Mouse (Mus musculus) neural tube, embryonic 14.5 days (tissue): Measurements from ENCODE around the gene Mut. TPM values are rescaled to one million over a fixed set of nuclear protein-coding genes. Genes with fewer than 3 reads are reported as not detected.

Source experiments
- ATAC-seq: fragments of 200-750 bp; cut with Nextera tagmentation; 2 replicates; pipeline ENCODE4 v1.8.0; 2017; ENCODE audit warnings: low read depth, mild to moderate bottlenecking, moderate TSS enrichment, moderate library complexity
- H3K27ac ChIP-seq: fragments of 300-500 bp; sonication (generic); 2 replicates; pipeline ENCODE4 v1.5.1; 2014; ENCODE audit warnings: low read depth, mild to moderate bottlenecking, control low read depth, low read length, moderate library complexity, mixed read lengths
- H3K27me3 ChIP-seq: fragments of 300-500 bp; sonication (generic); 2 replicates; pipeline ENCODE4 v1.6.1; 2014; ENCODE audit warnings: low read length; ENCODE audit not compliant: control insufficient read depth, insufficient read depth
- H3K36me3 ChIP-seq: fragments of 300-500 bp; sonication (generic); 2 replicates; pipeline ENCODE4 v1.6.1; 2014; ENCODE audit warnings: low read length, mixed read lengths; ENCODE audit not compliant: control insufficient read depth, insufficient read depth
- H3K4me1 ChIP-seq: fragments of 300-500 bp; sonication (generic); 2 replicates; pipeline ENCODE4 v1.6.1; 2014; ENCODE audit warnings: low read length; ENCODE audit not compliant: control insufficient read depth, insufficient read depth
- H3K4me2 ChIP-seq: fragments of 300-500 bp; sonication (generic); 2 replicates; pipeline ENCODE4 v1.6.1; 2014; ENCODE audit warnings: mild to moderate bottlenecking, low read depth, low read length, control low read depth
- H3K4me3 ChIP-seq: fragments of 300-500 bp; sonication (generic); 2 replicates; pipeline ENCODE4 v1.5.1; 2014; ENCODE audit warnings: low read depth, low read length, control low read depth, mixed read lengths
- H3K9ac ChIP-seq: fragments of 300-500 bp; sonication (generic); replicated peaks from 2 replicates; pipeline ENCODE4 v1.6.1; 2014; ENCODE audit warnings: low read depth, mild to moderate bottlenecking, control low read depth, low read length, mixed read lengths
- H3K9me3 ChIP-seq: fragments of 300-500 bp; sonication (generic); 2 replicates; pipeline ENCODE4 v1.6.1; 2016; ENCODE audit warnings: low read length; ENCODE audit not compliant: control insufficient read depth
- WGBS: fragments of 180-500 bp; shearing (Covaris S2); extraction: QIAGEN DNeasy Blood & Tissue Kit; methylation state at CpG from one replicate; pipeline ENCODE4 v1.1.7; 2014; 5-methylcytosine and 5-hydroxymethylcytosine counted together
- polyA plus RNA-seq: library from polyadenylated mRNA; unstranded; fragments of >200 nt; fragmentation: Nextera tagmentation; extraction: Ambion mirVana; gene quantifications from 2 replicates; pipeline ENCODE4 v1.2.1, GENCODE M21; 2014

The Mut gene
- polyA plus RNA-seq = 28.0 and 28.2 TPM in 2 replicates

GRCm38 (mm10) chr17:40934420-40935231, at the start of gene Mut, which contains the start of gene Cenpq:
Gene Mut (plus strand): TSS chr17:40934685.
Gene Cenpq (minus strand): TSS chr17:40935047.
- peak; percentile 100 for ATAC-seq
- under 1% methylated on average over 50 of the region's 50 CpGs for WGBS
- Histone ChIP-seq H3K27me3 (no peaks in the 10 kb centered on the region), H3K9ac (peak within 1 kb of the TSS; percentile 61), H3K36me3 (no peaks in the 10 kb centered on the region), H3K4me2 (peak within 1 kb of the TSS; percentile 86), H3K27ac (peak within 1 kb of the TSS; percentile 89), H3K4me3 (peak within 1 kb of the TSS; percentile 52), H3K9me3 (no peaks in the 10 kb centered on the region), H3K4me1 (peaks cover 4% of the 10 kb centered on the region; the same call in 1 of the 2 replicates)

GRCm38 (mm10) chr17:40885155-40885554, 49.3 kb upstream of the Mut start:
- H3K27ac ChIP-seq = no peak overlapping the region
- H3K4me1 ChIP-seq = no peaks in the 10 kb centered on the region
- H3K9me3 ChIP-seq = no peaks in the 10 kb centered on the region
- no peak overlapping the region for H3K4me3 ChIP-seq
- 90% methylated on average over 4 of the region's 4 CpGs for WGBS
- no peak overlapping the region for H3K9ac ChIP-seq
- H3K4me2 ChIP-seq = no peak overlapping the region
- H3K27me3 ChIP-seq = no peaks in the 10 kb centered on the region
- H3K36me3 ChIP-seq = no peaks in the 10 kb centered on the region
- ATAC-seq = no peak

DNA sequence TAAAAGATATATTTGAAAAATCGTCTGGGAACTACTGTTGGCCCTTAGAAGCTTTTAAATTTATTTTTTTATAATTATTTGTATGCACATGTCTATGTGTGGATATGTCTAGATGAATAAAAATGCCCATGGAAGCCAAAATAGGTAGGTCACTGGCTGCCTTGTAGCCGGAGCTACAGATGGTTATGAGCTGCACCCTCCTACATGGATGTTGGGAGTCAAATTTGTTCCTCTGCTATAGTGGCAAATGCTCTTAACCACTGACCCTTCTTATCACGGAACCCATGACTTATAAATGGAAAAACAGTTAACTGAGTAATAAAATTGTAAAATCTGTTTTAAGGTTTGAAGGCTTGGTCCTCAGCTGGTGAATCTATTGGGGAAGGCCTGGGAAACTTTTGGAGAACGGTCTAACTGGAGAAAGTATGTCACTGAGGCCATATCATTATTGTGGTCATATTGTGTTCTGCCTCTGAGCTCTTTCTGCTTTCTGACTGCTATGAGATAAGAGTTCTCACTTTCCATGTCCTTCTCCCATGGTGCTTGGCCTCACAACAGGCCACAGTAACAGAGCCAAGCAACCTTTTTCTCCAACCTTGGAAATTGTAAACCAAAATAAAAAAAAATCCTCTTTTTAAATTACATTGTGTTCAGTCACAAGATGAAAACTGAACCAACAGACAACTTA, 46.5 kb upstream of the Mut start:
- Histone ChIP-seq H3K4me3 (no peak overlapping the region), H3K9me3 (no peaks in the 10 kb centered on the region), H3K27ac (no peak overlapping the region), H3K9ac (no peak overlapping the region), H3K36me3 (no peaks in the 10 kb centered on the region), H3K4me2 (no peak overlapping the region), H3K27me3 (no peaks in the 10 kb centered on the region), H3K4me1 (no peaks in the 10 kb centered on the region)
- no peak for ATAC-seq
- 81% methylated on average over 4 of the region's 4 CpGs for WGBS

DNA sequence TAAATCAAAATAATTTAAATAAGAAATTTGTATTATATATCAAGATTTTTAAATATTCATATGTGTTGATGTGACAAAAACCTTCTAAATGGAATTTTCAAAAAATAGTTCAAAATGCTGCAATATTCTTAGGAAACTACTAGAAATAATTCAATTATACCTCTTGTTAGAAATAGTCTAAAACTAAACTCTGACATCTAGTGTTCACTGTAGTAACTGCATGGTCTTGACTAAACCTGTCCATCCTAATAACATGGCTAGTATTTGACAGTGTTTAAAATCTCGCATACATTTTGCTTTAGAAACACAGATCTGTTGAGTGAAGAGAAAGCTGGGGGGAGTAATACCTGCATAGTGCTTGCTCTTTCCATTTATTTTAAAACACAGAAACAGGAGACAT, 37.6 kb upstream of the Mut start:
- 83% methylated on average over 1 of the region's 1 CpGs for WGBS
- no peaks in the 10 kb centered on the region for H3K36me3 ChIP-seq
- no peaks in the 10 kb centered on the region for H3K4me1 ChIP-seq
- no peak overlapping the region for H3K9ac ChIP-seq
- no peaks in the 10 kb centered on the region for H3K9me3 ChIP-seq
- no peak overlapping the region for H3K27ac ChIP-seq
- H3K4me2 ChIP-seq = no peak overlapping the region
- H3K27me3 ChIP-seq = no peaks in the 10 kb centered on the region
- no peak for ATAC-seq
- H3K4me3 ChIP-seq = no peak overlapping the region

DNA sequence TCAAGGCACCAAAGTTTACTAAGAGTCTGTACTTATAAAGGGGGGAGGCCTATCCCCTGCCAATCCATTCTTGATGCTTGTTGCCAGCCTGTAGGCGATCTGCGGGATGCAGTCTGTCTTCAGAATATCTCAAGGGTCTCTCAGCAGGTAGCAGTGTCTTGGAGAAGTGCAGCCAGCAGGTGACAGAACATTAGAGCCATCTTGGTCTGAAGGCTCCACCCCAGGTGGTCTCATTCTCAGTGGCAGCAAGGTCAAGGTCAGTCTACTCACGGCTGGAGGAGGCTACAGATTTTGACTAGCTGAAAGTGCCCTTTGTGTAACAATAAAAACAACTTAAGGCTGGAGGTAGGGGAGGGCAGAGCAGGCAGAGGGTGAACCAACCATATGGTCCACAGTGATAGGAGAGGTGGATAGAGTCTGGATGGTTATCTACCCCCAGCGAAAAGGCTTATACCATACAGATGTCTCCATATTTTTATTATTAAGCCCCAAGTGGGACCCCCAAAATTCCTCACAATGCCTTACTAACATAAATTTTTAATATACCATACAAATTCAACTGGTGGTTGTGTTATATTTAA, 34.6 kb upstream of the Mut start:
- no peak overlapping the region for H3K4me3 ChIP-seq
- H3K9me3 ChIP-seq = no peaks in the 10 kb centered on the region
- H3K4me1 ChIP-seq = no peaks in the 10 kb centered on the region
- no peaks in the 10 kb centered on the region for H3K36me3 ChIP-seq
- ATAC-seq = no peak
- WGBS = 48% methylated on average over 4 of the region's 4 CpGs
- no peak overlapping the region for H3K4me2 ChIP-seq
- no peaks in the 10 kb centered on the region for H3K27me3 ChIP-seq
- H3K9ac ChIP-seq = no peak overlapping the region
- no peak overlapping the region for H3K27ac ChIP-seq

DNA sequence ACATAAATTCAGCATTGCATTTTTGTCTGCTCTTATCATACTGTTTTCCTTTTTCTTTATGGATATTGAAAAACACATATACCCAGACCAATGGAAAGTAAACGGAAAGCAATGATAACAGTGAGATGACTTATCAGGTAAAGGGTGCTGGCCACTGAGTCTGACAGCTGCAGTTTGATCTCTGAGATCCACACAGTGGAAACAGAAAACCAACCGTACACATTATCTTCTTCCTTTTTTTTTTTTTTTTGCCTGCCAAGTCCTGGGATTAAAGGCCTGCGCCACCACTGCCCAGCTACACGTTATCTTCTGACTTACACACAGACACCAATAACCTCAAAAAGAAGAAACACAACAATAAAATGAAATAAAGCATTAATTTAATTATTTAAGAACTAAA, 31.1 kb upstream of the Mut start:
- Histone ChIP-seq H3K4me2 (no peak overlapping the region), H3K36me3 (no peaks in the 10 kb centered on the region), H3K9ac (no peak overlapping the region), H3K4me3 (no peak overlapping the region), H3K9me3 (no peaks in the 10 kb centered on the region), H3K4me1 (no peaks in the 10 kb centered on the region), H3K27ac (no peak overlapping the region), H3K27me3 (no peaks in the 10 kb centered on the region)
- ATAC-seq = no peak
- WGBS = 76% methylated on average over 4 of the region's 4 CpGs

GRCm38 (mm10) chr17:40904056-40904597, 30.4 kb upstream of the Mut start:
- WGBS = 11% methylated on average over 11 of the region's 11 CpGs
- Histone ChIP-seq H3K27ac (no peak overlapping the region), H3K4me2 (no peak overlapping the region), H3K9me3 (no peaks in the 10 kb centered on the region), H3K27me3 (no peaks in the 10 kb centered on the region), H3K4me3 (no peak overlapping the region), H3K36me3 (no peaks in the 10 kb centered on the region), H3K4me1 (no peaks in the 10 kb centered on the region), H3K9ac (no peak overlapping the region)
- ATAC-seq = no peak

DNA sequence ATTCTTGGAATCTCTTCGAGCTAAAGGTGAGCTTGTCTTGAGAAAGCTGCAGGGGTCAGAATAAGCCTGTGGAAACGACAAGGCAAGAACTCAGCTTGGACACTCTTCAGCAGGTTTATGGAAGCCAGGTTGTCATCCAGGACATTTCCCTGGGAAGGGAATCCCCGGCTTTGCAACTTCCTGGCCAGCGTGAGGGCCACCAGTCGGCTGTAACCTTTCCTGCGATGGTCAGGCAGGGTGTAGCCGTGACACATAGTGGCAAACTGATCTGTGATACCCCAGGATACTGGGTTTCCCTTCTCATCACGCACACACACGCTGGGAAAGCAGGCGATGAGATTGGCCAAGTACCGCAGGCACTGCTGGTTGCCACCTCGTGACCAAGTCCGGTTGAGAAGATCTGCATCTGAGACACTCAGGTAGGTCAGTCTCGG, 29.7 kb upstream of the Mut start:
- H3K9me3 ChIP-seq = no peaks in the 10 kb centered on the region
- H3K4me3 ChIP-seq = no peak overlapping the region
- 19% methylated on average over 14 of the region's 14 CpGs for WGBS
- no peaks in the 10 kb centered on the region for H3K36me3 ChIP-seq
- H3K9ac ChIP-seq = no peak overlapping the region
- peak overlapping the region; percentile 34; the same call in 1 of the 2 replicates for H3K4me2 ChIP-seq
- no peaks in the 10 kb centered on the region for H3K4me1 ChIP-seq
- H3K27ac ChIP-seq = no peak overlapping the region
- ATAC-seq = peak; percentile 51; the same call in 1 of the 2 replicates
- H3K27me3 ChIP-seq = no peaks in the 10 kb centered on the region
